Mouse (Mus musculus) lung, postnatal 0 days (tissue): ENCODE results near the gene Fam155a.

Experiments used
- CTCF ChIP-seq: IDR thresholded peaks from 2 replicates; pipeline ENCODE4 v1.5.1; 2016; ENCODE audit warnings: antibody characterized with exemption, mild to moderate bottlenecking
- EP300 ChIP-seq: IDR thresholded peaks from 2 replicates; pipeline ENCODE4 v1.6.1; 2016; ENCODE audit warnings: antibody characterized with exemption, mild to moderate bottlenecking, control low read depth

DNA sequence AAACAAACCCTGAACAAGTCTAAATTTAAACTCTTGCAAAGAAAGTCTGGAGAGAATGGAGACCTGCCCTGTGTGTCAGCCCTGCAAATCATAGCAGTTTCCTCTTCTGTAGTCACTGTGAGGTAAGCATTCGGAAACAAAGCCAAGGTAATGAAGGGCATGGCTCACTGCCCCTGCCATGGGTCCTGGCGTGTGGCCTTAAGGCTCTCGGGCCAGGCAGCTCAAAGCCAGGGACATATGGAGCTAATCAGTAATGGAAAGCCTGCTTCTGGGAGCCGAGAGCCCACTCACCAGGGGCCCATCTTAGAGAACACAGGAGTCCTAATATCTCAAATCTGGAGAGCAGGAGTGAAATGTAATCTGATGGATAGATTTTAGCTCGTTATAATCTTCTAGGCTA, 525.0 kb downstream of the Fam155a start:
- TF ChIP-seq CTCF (no peak), EP300 (no peak)
